Mouse (Mus musculus): ENCODE data around the gene Gm49395. TPM values are rescaled to one million over a fixed set of nuclear protein-coding genes. Genes with fewer than 3 reads are reported as not detected.

The Gm49395 gene
- total RNA-seq, 2 experiments from 2014 or later, result 2.3 to 2.5 TPM

DNA sequence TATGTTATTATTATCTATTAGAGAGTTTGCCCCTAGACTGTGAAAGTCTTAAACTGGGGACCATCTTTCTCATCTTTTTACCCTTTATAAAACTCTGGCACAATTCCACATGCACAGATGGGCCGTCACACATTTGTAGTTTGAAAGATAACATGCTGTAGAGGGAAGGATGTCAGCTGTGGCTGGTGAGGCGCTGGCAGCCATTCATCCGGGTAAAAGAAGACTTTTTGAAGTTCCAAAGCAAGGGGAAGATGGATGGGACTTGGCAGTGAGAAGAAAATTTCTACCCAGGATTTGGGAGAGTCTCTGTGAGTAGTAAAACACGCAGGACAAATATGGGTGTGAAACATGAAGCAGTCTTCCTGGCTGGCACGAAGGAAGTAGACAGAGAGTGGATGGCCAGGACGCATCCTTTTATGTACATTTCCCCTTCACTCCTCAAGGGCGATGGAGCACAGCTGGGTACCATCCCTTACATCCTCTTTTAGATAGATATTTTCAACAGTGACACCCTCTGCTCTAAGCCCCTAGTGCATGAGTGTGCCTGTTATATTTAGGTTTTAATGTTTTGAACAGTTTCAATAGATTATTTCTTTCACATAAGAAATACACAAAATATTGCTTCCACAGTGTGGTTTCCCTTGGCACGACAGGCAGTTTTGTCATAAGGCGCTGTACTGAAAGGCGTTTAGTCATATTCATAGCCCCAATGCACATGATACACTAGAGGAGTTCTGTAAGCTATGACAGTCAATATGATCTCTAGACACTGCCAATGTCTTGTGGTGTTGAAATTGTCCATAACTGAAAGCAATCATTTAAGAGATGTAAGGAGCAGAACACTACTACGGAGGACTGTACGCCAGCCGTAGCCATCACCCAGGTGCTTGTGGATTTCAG, 50.8 kb downstream of the Gm49395 start:
- no peak for DNase-seq

DNA sequence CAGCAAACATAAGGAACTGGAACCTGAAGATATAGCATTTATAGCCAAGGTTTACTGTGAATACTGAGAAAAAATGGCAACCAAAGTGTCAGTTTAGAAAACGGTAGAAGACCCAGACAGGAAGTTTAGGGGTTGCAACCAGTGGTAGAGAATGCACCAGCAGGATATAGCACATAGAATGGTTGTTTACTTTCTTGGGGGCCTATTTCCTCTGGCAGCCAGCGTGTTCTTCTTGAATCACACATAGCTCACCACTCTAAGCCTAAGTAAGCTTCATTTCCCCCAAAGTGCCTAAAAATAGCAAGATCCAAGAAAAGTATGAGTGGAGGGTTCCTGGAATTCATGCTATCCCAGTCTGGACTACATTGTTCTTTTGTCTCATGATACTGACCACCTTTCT, 59.1 kb downstream of the Gm49395 start:
- DNase-seq, result no peak

DNA sequence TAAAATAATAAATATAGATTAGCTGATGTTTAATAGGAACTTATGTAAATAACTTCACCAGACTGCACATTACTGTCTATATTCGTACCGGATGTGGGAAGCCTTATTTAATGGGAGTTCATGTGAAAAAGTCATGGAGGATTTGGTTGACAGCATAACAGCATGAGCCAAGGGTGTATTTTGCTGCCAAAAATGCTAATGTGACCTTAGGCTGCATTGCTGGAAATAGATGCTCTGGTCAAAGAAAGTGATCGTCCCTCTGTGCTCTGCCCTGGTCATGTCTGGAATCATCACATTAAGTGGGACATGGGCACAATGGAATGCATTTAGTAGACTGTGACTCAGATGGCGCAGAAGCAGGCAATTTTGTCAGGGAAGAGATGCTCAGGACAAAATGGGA, 64.4 kb downstream of the Gm49395 start:
- DNase-seq, result no peak

DNA sequence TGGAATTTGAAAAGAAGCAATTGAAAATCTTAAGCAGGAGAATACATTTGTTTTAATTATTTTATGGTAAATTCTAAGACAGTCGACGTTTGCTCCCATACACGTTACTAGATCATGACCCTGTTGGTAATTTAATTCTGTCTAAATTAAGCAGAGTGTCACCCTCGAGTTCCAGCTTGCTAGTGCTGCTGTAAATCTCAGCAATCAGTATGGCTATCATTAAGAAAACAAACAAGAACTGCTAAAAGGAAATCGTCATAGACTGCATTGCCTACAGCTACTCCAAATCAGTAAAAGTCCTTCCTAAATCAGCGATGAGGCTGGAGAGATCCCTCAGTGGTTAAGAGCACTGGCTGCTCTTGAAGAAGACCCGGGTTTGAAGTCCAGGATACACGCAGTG, 66.3 kb downstream of the Gm49395 start:
- no peak for DNase-seq

DNA sequence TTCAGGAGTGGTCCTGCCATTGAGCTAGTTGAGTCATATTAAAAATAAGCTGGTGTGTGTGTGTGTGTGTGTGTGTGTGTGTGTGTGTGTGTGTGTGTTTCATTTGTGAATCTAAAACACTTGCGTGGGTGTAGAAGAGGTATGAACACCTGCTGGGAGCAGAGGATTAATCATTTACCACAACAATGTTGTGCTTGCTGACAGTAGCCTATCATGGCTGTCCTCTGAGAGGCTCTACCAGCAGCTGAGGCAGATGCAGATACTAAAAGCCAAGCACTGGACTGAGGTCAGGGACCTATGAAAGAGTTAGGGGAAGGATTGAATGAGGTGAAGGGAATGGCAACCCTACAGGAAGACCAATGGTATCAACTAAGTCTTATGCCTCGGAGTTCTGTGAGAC, 68.6 kb downstream of the Gm49395 start:
- no peak for DNase-seq

DNA sequence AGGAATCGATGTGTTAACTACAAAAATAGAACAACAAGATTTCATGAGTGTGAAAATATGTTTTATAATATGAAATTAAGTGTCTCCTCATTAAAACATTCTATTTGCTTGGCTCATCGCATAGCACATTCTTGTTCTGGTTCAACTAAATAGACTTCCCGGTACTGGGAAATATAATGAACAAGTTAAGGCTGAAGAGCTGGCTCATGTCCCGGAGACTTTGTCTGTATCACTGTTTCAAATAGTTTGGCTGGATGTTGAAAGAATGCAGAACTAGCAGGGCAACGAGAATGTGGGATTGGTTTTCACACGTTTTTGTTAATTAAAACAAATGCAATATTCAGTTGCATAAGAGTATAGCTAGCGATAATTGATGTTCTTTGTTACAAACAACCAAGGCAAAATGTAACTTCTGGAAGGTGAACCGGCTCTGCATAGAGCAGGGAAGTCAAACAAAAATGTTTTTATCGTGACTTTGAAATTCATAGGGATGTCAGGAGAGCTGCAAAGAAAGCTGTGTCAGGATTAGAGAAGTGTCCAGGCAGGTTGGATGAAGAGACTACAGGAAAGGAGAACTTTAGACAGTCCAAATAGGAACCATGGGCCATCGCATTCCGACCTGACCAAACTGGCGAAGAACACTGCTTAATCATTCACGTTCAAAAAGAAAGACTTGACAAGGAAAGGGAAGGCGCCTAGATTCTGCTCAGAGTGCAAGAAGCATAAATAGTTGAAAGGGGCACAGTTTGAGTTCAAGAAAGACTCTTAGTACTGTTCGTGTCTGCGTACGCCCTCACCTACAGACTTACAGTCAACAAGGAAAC, 70.3 kb downstream of the Gm49395 start:
- no peak for DNase-seq

DNA sequence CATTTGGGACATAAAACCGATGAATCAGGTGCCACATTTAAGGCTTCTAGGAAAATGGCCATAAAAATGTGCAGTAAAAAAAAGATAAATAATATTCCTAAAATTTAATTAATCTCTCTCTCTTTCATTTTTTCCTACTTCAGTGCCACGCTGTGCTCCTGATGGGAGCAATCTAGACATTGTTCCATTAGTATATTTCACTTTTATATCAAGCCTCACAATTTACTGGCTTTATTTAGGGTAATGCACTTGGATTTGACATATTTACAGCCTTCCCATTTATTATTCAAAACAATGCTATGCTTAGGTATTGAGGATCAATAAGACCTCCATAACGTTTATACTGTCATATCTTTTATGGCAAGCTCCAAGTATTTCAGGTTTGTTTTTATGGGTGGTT, 76.3 kb downstream of the Gm49395 start:
- DNase-seq, result no peak

DNA sequence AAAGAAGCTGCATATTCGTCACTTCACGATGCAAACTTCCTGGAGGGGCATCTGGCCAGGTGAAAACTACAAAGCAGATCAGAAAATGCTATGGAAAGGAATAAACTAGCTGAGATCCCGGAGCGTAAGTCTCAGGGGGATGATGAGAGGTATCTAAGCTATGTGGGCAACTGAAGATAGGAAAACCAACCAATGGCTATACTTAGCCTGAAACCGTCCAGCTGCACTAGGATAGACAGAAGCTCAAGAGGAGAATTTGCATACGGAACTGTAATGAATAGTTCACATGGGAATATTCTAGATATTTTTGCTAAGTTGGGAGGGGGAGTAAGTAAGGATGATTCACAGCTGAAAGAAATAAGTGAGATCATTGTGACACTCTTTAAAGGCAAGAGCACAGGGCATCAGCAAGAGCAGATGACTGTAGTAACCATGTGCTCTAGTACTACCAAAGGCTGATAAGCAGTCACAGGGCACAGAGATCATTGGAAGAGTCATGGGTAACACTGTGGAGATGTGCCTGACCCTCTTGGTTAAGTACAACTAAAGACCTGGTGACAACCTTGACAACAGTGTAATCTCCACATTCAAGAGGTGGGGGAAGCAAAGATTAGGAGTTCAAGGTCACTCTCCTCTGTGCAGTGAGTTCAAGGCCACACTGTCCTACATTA, 79.5 kb downstream of the Gm49395 start:
- no peak for DNase-seq

DNA sequence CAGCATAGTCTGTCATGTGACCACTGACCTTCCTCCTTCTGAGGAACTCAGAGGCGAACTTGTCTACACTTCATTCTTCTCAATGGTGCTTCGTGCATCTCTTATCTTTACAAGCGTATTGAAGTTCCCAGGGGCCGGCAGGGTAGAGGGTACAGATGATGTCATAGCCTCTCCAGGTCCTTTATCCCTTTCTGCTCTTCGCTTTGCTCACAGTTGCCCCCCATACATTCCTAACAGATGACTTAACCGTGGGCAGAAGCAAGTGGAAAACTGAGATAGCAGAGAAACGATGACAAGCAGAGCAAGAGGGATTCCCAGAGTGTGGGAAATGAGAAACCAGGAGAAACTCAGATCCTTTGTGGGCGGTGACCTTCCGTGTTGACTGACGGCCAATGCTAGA, 80.3 kb downstream of the Gm49395 start:
- no peak for DNase-seq

DNA sequence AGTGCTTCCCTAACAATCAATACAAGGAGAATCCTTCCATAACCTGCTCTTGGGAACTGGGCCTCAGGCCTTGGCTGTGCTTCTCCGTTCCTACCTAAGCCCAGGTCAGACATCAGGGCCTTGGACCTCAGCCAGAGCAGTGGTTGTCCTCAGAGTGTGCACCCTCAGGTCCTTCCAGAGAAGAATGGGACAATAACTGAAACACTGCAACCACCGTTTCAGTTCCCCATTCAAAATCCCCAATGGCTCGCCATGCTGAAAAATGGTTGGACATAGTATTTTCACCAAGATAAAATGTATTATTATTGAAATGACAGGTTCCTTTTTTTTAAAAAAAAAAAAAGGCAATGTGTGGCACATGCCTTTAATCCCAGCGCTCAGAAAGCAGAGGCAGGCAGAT, 81.0 kb downstream of the Gm49395 start:
- no peak for DNase-seq

DNA sequence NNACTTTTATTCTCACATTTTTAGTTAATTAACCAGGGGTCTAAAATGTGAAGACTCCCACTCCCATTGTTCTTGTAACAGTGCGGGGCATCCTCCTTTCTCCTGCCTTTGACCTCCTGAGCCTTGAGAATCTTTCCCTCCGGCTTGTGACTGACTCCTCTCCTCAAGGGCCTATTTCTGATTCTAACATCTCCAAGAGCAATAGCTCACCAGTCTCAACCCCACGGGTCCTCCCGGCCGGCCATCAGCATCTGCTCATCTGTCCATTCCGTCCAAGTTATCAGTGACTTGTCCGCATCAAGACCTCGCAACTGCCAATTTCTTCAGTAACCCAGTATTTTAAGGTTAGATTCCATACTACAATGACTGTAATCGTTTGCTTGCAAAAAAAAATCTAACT, 84.2 kb downstream of the Gm49395 start:
- no peak for DNase-seq

DNA sequence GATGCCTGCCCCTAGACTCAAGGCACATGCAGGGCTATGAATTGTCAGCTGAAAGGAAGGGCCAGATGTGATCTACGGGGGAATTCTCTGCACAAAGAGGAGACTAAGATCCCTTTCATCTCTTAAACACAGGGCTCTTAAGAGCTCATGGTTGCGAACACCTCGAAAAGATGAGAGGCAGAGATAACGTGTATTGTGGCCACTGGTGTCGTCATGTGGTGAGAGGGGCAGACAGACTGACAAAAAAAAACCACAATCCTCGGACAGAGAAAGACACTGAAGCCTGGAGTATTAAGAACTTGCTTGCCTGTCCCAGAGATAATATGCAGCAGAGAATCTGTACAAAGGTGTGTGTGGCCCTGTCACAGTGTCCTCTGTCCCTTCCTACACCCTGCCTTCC, 90.2 kb downstream of the Gm49395 start:
- no peak for DNase-seq

DNA sequence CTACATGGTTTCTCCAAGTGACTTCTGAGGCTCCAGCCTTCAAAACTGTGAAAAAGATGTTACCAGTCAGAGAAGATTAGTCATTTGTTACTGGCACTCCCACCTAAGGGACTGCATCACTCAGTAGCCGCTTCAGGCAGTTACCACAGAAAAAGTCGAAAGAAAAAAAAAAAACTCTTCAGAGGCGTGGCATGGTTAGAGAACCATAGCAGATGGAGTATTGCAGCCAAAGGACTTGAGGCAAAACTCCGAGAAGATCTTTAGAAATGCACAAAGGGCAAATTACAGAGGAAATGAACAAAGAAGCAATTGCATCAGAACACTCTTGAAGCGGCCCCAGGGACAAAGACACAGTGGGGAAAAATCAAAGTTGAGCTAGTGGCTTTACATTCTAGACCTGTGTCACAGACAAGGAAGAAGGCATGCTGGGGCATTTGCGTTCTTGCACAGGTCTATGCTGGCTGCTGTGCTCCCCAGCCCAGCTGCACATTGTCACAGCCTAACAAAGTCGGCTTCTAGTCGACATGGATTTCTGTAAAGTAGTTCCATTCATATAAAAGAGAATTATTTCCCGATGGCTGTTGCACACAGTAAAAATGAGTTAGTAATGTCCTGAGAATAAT, 95.4 kb downstream of the Gm49395 start:
- no peak for DNase-seq

DNA sequence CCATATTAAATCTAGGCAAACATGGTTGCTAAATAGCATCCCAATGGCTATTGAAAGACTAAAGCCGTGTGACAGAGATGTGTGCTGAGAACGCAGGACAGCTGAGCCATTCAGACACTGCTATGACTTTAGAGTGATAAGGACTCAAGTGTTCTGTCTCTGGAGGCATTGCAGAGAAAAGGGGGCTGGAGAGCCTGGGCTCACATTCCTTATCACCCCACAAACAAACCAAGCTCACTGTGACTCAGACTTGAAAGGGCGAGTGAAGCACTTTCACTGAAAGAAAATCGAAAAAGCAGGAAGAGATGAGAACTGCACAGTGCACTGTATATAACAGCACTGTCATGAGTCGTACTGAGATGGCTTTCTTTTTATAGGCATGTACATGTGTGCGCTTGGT, 96.4 kb downstream of the Gm49395 start:
- no peak for DNase-seq

DNA sequence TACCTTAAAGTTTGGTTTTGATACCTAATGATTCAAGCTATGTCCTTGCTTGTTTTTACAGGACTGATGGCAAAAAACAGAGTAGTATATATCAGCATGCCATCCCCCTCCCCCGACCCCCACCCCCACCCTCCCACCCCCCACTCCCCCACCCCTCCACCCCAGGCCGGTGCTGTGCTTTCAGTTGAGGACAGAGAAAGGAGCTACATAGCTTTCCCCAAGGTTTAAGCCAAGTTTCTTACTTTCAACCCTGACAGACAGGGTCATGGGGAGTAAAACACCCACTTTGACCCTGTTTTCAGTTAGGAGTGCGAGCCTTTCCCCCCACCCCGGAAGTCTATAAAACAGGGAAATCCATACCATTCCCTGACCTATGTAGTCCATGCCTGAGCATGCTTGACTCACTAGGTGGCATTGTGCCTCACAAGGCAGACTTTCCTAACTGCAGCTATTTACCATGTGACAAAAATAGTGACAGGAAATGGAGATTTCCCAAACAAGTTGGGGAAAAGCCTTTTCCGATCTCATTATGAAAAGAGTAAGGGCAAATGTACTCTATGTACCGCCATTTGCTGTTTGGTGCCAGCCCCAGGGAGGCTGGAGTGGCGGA, 98.2 kb downstream of the Gm49395 start:
- DNase-seq, result no peak

DNA sequence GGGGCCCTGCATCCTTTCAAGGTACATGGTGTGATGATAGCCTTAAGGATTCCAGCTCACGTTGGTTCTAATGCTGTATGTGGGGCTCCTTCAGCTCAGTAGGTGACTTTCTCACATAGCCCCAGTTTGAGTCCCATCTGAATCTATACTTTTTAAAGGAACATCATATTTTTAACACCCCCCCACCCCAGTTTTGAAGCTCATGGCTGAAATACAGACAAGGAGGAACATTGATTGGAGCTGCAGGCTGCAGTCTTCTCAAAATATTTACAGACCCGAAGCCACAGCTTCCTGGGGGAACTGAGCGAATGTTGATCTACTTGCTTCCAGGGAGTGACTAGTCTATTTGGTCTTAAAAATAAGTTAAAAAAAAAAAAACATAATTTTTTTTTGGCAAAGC, 98.9 kb downstream of the Gm49395 start:
- DNase-seq, result no peak

DNA sequence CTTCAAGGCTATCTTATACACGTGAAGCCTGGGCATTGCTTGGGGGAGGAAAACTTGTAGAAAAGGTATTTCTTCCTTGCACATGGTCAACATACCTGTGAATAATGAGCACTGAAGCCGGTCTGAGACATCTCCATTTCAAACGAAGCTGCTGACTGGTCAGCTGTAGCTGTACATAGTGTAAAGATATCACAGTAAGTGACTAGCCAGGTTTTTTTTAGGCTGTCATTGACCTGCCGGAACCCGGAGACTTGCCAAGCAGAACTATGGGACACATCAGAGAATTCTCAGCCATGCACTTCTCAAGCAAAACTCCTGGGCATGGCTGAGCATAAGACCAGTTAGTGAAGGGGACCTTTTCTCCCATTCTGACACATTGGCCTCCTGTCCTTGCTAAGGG, 99.6 kb downstream of the Gm49395 start:
- no peak for DNase-seq

DNA sequence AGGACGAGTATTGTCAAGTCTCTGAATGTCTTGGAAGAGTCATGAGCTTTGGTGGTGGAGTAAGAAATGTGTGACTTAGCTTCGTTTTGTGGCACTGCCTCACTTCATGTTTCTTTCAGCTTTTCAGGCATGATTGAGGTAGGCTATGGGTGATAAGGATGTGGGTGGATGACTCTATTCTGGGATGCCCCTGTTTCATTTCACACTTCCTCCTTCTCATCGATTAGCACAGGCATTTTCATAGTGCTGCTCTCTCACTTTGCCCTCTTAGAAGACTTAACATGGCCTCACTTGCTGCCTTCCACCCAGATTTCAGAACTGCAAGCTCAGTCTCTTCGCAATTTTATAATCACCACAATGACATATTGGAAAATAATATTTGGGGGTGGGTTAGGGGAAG, 102.1 kb downstream of the Gm49395 start:
- DNase-seq, result no peak

DNA sequence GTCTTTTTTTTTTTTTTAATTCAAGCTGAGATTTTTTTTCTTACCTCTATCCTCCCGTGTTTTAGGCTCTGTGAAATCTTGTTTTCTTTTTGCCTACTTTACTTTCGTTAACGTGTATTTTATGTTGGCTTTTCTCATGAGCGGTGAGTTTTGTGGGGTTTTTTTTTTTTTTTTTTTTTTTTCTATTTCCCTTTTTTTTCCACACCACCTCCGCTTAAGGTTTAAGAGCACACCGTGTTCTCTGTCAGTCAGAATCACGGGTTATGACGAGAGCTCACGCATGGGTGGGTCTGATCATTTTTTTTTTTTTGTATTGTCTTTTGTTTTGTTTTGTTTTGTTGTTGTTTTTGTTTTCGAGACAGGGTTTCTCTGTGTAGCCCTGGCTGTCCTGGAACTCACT, 103.6 kb downstream of the Gm49395 start:
- no peak for DNase-seq

DNA sequence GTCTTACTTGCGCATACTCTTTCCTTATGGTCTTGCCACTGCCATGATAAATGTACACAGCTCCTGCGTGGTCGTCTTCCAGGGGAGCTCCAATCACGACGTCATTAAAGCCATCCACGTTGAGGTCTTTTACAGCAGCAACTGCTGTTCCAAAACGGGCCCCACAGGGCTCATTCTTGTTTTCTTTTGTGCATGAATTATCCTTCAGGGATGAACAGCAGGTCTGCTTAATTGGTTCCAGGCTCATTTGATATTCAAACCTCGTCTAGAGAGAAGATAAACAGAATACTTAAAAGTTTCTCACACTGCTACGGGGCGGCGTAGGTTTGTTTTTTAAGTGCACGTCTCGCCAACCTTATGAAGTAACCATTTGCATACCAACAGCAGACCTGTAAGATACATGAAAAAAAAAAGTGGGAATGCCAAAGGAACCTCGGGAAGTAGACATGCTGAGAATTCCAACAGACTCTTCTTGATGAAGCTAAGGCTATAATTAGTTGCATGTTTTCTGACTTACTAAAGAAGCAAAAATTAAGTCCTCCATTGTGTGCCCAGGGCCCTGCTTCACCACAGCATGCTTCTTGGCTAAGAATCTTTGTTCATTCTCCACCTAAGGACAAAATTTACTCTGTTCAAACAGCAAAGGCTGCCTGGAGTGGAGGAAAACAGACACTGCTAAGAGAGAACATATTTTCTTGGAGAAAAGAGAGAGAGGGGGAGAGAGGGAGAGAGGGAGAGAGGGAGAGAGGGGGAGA, 109.3 kb downstream of the Gm49395 start:
- no peak for DNase-seq

DNA sequence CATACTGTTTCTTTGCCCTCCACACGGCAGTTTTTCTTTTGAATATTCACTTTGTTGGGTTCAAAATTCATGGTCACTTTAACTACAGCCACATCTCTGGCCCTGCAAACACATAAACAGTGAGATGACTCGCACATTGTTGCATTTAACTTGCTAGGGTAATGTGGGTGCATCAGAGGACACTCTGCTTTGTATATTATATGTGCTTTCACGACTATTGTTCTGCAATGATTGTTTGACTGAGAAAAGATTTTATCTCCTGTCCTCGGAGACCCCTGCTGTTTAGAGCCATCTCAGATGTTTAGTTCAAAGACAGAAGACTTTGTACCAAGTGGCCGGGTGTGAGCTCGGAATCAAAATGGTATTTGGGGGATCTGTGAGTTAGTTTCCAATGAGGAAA, 114.1 kb downstream of the Gm49395 start:
- DNase-seq, result no peak

DNA sequence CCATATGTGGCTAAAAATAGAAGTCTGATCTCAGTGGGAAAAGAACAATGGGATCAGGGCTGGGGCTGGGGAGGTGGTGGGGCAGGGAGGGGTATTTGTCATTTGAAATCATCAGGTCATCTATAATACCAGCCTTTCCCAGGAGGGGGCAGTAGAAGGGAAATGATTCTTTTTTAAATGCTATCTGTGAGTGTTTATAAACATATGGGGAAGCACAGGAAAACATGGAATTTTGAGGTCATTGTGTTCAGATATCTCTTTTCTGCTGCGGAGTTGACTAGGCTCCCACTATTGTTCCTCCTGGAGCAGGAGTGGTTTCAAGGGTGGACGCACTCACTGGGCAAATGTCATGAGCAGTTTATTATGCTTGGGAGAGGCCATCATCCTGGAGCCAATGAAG, 114.6 kb downstream of the Gm49395 start:
- DNase-seq, result no peak

Data from layer of hippocampus, postnatal 36 days (tissue).